Mouse (Mus musculus): ENCODE data around the gene Galk1.

Gene Galk1

DNA sequence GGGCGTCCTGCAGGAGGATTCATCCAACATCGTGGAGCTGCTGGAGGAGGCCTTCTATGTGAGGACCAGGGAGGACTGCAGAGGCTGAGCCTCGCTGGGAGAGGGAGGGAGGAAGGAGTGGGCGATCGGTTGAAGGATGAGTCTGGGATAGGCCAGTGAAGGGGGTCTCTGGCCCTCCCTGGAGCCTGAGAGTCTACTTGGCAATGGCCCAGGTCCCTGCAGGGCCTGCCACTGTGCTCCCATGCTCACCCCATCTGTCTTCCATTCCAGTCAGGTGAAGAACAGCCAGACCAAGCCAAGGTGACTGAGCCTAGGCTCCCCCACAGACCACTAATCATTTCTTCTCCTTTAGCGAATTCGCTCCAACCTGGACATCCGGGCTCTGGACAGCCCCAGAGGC lies 29.2 kb downstream of the Galk1 start:
- no peak for DNase-seq (ENCODE audit: low read depth, low spot score)

- DNase-seq (ENCODE audit: low read depth, low spot score): no peak
Measured at GRCm38 (mm10) chr11:115982472-115982871, 30.0 kb downstream of the Galk1 start.

- DNase-seq (ENCODE audit: low read depth, low spot score): no peak
Measured at GRCm38 (mm10) chr11:115975544-115975943, 37.0 kb downstream of the Galk1 start.

GRCm38 (mm10) chr11:115975083-115975420 lies 37.5 kb downstream of the Galk1 start:
- DNase-seq (ENCODE audit: low read depth, low spot score): no peak

- DNase-seq (ENCODE audit: low read depth, low spot score): no peak
Measured at GRCm38 (mm10) chr11:115974309-115975082, 38.0 kb downstream of the Galk1 start, which contains the start of gene Itgb4. Itgb4 (plus strand) TSS chr11:115974709.

DNA sequence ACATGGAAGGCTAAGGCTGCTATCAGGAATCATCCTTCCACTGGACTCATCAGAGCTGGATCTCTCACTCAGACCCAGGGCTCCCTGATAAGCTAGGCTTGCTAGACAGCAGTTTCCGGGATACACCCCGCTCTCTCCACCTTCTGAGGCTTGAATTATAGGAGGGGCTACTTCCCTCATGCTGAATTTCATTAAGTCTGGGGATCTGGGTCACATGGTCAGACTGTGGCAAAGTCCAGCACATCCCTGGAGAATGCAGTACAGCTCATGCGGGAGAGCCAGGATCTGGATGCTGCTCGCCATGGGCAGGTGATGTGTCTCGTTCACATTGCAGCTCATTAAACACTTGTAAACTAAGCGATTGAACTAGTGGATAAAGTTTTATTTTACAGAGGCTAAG lies 41.5 kb downstream of the Galk1 start:
- no peak for DNase-seq (ENCODE audit: low read depth, low spot score)

DNA sequence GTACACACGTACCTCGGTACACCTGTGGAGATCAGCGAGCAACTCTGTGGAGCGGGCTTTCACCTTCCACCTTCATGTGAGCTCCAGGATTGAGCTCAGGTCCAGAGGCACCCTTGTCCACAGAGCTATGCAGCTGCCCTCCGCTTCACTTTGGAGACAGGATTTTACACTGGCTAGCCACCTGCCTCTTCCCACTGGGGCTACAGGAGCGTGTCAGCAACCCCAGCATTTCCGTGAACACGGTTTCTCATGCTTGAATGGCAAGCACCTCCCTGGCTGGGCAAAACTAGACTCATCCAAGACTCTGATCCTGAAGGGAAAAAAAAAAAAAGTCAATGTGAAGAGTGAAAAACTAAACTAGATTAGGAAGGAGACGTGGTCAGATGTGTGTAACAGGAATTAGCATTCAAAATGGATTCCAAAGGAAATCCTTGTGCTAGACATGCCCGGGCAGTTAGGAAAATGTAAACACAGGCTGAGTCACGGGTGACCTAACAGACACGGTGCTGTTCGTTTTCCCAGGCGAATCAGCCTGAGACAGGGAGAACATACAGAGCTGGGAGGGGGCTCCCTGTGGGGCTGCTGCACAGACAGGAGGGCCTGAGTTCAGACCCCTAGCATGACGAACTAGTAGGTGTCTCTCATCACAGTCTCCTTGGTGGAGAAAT lies 42.4 kb downstream of the Galk1 start:
- no peak for DNase-seq (ENCODE audit: low read depth, low spot score)

DNA sequence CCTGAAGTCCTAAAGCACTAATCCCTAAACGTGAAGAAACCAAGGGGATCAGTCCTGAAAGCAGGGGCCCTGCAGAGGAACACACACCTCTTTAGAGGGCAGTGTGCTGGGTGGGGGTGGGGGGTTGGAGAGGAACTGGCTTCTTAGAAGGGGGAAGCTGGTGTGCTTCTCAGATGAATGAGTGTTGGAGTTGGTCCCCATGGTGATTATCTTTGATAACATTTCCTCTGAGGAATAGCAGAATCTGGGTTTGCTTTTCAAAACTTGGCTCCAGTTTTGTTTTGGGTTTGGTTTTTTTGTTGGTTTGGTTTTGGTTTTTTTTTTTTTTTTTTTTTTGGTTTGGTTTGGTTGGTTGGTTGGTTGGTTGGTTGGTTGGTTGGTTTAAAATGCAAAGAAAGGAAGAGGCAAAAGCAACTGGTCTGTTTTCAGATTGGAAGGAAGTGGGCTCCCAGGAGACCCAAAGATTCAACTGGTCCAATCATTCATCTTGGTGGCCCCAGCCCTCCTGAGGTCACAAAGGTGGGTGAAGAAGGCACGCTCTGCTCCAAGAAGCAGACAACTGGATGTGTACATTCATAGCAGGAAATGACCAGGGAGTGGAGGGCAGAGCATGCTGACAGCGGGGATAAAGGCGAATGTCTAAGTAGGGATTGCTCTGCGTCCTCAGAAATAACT lies 43.7 kb downstream of the Galk1 start:
- no peak for DNase-seq (ENCODE audit: low read depth, low spot score)

- DNase-seq (ENCODE audit: low read depth, low spot score): no peak
Measured at GRCm38 (mm10) chr11:115964977-115965604, 47.4 kb downstream of the Galk1 start.

DNA sequence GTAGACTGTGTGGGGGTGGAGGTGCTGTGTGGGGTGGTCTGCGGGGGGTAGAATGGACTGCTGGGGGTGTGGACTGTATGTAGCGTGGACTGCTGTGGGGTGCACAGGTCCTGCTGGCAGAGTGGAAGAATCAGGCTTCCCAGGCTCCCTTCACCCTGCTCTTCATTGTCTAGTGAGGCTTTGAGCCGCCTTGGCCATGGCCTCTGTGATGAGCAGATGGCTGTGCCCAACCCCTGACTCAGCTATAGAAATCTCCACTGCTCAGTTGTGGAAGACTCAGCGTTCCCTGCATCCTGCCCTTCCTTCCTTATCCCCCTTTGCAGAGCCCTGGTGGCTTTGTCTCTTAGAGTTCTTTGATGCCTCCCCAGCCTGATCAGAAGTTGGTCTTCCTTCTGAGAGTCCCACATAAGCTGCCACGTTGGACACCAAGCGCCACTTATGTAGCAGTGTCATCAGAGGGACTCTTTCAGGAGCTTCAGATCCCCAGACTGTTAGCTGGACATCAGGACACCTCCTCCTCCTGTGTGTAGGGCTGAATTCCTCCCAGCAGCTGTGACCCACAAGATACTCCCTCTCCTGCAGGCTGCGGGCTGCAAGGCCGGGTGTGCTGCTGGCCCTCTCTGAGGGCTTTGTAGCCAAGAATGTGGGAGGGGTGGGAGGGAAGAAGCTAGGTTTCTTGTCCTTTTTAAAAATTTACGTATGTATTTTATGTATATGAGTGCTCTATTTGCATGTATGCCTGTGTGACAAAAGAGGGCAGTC lies 49.7 kb downstream of the Galk1 start:
- no peak for DNase-seq (ENCODE audit: low read depth, low spot score)

DNA sequence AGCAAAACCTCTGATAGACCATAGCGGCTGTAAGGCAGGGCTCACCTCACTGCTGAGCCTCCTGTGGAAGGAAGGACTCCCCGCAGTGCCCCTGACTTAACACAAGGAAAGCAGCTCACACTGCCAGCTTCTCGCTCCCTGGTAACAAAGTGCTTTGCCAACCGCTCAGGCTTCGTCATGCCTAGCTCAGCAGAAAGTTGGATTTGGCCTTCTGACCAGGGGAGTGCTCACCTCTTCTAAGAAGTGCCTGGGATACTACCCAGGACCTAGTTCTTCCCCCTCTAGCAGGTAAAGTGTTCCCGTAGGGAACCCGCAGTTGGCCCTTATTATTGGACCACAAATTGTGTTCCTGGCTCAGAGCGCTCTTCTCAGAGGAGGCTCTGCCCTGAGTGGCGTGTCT lies 53.5 kb downstream of the Galk1 start:
- no peak for DNase-seq (ENCODE audit: low read depth, low spot score)

All from skeletal muscle tissue, adult 2 months (tissue).